22 mouse cellular contexts compared by ENCODE assay signal in genomic region chr11:4087267-4087666, GRCm38 (mm10). TPM values are rescaled to one million over a fixed set of nuclear protein-coding genes. Genes with fewer than 3 reads are reported as not detected.
DNase-seq lines count a peak whose midpoint lies in the region; ATAC-seq and TF ChIP-seq lines count a peak whose summit lies in the region.
"Had no signal": no experiment of that assay in that cellular context is flagged by ENCODE, and none has a peak within 500 bp of the region (broad histone marks: within the 10 kb centered on the region; RNA-seq: fewer than 3 reads in every experiment).

No protein-coding gene starts in this region.

- ATAC-seq in hindbrain, postnatal 0 days = peak; percentile 55; the same call in 1 of the 2 replicates
- ATAC-seq in hindbrain, embryonic 12.5 days (ENCODE audit: low FRiP score) = no peak
- no peak for ATAC-seq in neural tube, embryonic 13.5 days (ENCODE audit: low read depth)
- ATAC-seq: inflammation-experienced regulatory T-cells, adult 6 months had no signal

- H3K9me3 ChIP-seq in hindbrain, postnatal 0 days (ENCODE audit: low read length) = no peaks in the 10 kb centered on the region
- no peaks in the 10 kb centered on the region for H3K9me3 ChIP-seq in hindbrain, embryonic 12.5 days (replicated peaks)
- 0 out of 2 replicates have a peak, but pooled peaks cover 6% of the 10 kb centered on the region for H3K9me3 ChIP-seq in neural tube, embryonic 13.5 days
- H3K9me3 ChIP-seq: forebrain, embryonic 12.5 days had no signal

- 25% methylated on average over 2 of the region's 2 CpGs for WGBS in hindbrain, postnatal 0 days
- WGBS in hindbrain, embryonic 12.5 days = 73% methylated on average over 2 of the region's 2 CpGs
- 41% methylated on average over 2 of the region's 2 CpGs for WGBS in neural tube, embryonic 13.5 days
- WGBS in olfactory bulb, adult 2 months = 15% methylated on average over 2 of the region's 2 CpGs

- H3K4me2 ChIP-seq in hindbrain, postnatal 0 days (ENCODE audit: low read depth, low read length) = no peak overlapping the region
- no peak overlapping the region for H3K4me2 ChIP-seq in hindbrain, embryonic 12.5 days (replicated peaks)
- H3K4me2 ChIP-seq in neural tube, embryonic 13.5 days = no peak overlapping the region
- H3K4me2 ChIP-seq: forebrain, embryonic 12.5 days; heart, embryonic 12.5 days had no signal

- no peak overlapping the region for H3K4me3 ChIP-seq in hindbrain, postnatal 0 days (ENCODE audit: low read length)
- H3K4me3 ChIP-seq in hindbrain, embryonic 12.5 days = no peak overlapping the region
- no peak overlapping the region for H3K4me3 ChIP-seq in neural tube, embryonic 13.5 days
- H3K4me3 ChIP-seq in cortical plate, adult 2 months (ENCODE audit: insufficient read depth, low read length) = no peak overlapping the region
- H3K4me3 ChIP-seq in olfactory bulb, adult 2 months (ENCODE audit: insufficient read depth, low read depth, low read length) = no peak overlapping the region
- H3K4me3 ChIP-seq: forebrain, embryonic 12.5 days; heart, embryonic 12.5 days had no signal

- H3K9ac ChIP-seq in hindbrain, postnatal 0 days (replicated peaks; ENCODE audit: low read length) = no peak overlapping the region
- H3K9ac ChIP-seq in hindbrain, embryonic 12.5 days = no peak overlapping the region
- H3K9ac ChIP-seq in neural tube, embryonic 13.5 days = no peak overlapping the region
- H3K9ac ChIP-seq: forebrain, embryonic 12.5 days; heart, embryonic 12.5 days had no signal

- no peaks in the 10 kb centered on the region for H3K4me1 ChIP-seq in hindbrain, postnatal 0 days (ENCODE audit: insufficient read depth, low read length)
- no peaks in the 10 kb centered on the region for H3K4me1 ChIP-seq in hindbrain, embryonic 12.5 days
- peaks cover 10% of the 10 kb centered on the region; the same call in 1 of the 2 replicates for H3K4me1 ChIP-seq in neural tube, embryonic 13.5 days (replicated peaks)
- H3K4me1 ChIP-seq in cortical plate, adult 2 months (ENCODE audit: control insufficient read depth, insufficient read depth, low read length) = peaks cover 4% of the 10 kb centered on the region; the same call in 1 of the 2 replicates
- H3K4me1 ChIP-seq in olfactory bulb, adult 2 months (ENCODE audit: control insufficient read depth, insufficient read depth, low read length) = peaks cover 16% of the 10 kb centered on the region
- H3K4me1 ChIP-seq: heart, embryonic 12.5 days had no signal

- no peak for TF ChIP-seq POLR2A in cortical plate, adult 2 months (IDR thresholded peaks at IDR 0.05; ENCODE audit: extremely low read depth, insufficient read depth, low read length)
- no peak for TF ChIP-seq POLR2A in olfactory bulb, adult 2 months (IDR thresholded peaks at IDR 0.05; ENCODE audit: insufficient read depth, low read depth, low read length)

- H3K27me3 ChIP-seq in hindbrain, postnatal 0 days (ENCODE audit: insufficient read depth, low read length) = no peaks in the 10 kb centered on the region
- H3K27me3 ChIP-seq in hindbrain, embryonic 12.5 days = no peaks in the 10 kb centered on the region
- no peaks in the 10 kb centered on the region for H3K27me3 ChIP-seq in neural tube, embryonic 13.5 days
- H3K27me3 ChIP-seq: forebrain, embryonic 12.5 days; heart, embryonic 12.5 days had no signal

- H3K36me3 ChIP-seq in hindbrain, postnatal 0 days (ENCODE audit: insufficient read depth, low read length) = peaks cover 9% of the 10 kb centered on the region; the same call in 1 of the 2 replicates
- H3K36me3 ChIP-seq in hindbrain, embryonic 12.5 days = no peaks in the 10 kb centered on the region
- peaks cover 12% of the 10 kb centered on the region; the same call in 1 of the 2 replicates for H3K36me3 ChIP-seq in neural tube, embryonic 13.5 days

- TF ChIP-seq CTCF in hindbrain, postnatal 0 days (IDR thresholded peaks at IDR 0.05; ENCODE audit: low read depth) = no peak
- no peak for TF ChIP-seq CTCF in cortical plate, adult 2 months (IDR thresholded peaks at IDR 0.05; ENCODE audit: extremely low read depth, insufficient read depth, low read length)
- no peak for TF ChIP-seq CTCF in olfactory bulb, adult 2 months (IDR thresholded peaks at IDR 0.05; ENCODE audit: insufficient read depth, low read depth, low read length)

- DNase-seq in hindbrain, postnatal 0 days (ENCODE audit: low spot score) = peak; percentile 48
- DNase-seq in neural tube, embryonic 10.5 days (ENCODE audit: extremely low spot score, low spot score) = no peak
- DNase-seq in spleen, adult 18-20 months = no peak
- DNase-seq: adrenal gland, postnatal 25 days; B cell, adult 2 months; cerebellum, adult 9-10 months; kidney, adult 9 months; kidney, postnatal 36 days; lung, adult 18-20 months; thymus, adult 18-20 months had no signal

- no peak overlapping the region for H3K27ac ChIP-seq in hindbrain, postnatal 0 days
- no peak overlapping the region for H3K27ac ChIP-seq in hindbrain, embryonic 12.5 days
- H3K27ac ChIP-seq in neural tube, embryonic 13.5 days (replicated peaks) = peak overlapping the region; percentile 52
- H3K27ac ChIP-seq in cortical plate, adult 2 months (ENCODE audit: insufficient read depth, low read length) = peak overlapping the region; percentile 48; the same call in 1 of the 2 replicates
- H3K27ac ChIP-seq in olfactory bulb, adult 2 months (ENCODE audit: insufficient read depth, low read depth, low read length) = peak overlapping the region; percentile 98
- H3K27ac ChIP-seq: forebrain, embryonic 12.5 days had no signal

RNA-seq across cellular contexts. Expression of gene Mtfp1, which starts 8.0 kb away (rescaled TPM):
- 14.8 and 20.4 TPM in 2 replicates for total RNA-seq in hindbrain, postnatal 0 days (2014; rRNA removed)
- 17.7 TPM in 2 replicates for polyA plus RNA-seq in hindbrain, postnatal 0 days (2015; fragmentation: Nextera tagmentation; extraction: Ambion mirVana)
- polyA plus RNA-seq in hindbrain, embryonic 12.5 days (2016; fragmentation: Nextera tagmentation; extraction: Ambion mirVana) = 5.4 and 5.6 TPM in 2 replicates
- 5.4 and 6.0 TPM in 2 replicates for polyA plus RNA-seq in neural tube, embryonic 13.5 days (2015; fragmentation: Nextera tagmentation; extraction: Ambion mirVana)
- polyA plus RNA-seq in cortical plate, adult 2 months (2012; rRNA removed) = 82.5 and 92.9 TPM in 2 replicates
- polyA plus RNA-seq in olfactory bulb, adult 2 months (2012; ENCODE audit: insufficient read depth, insufficient read length, low replicate concordance, missing spikeins) = not detected in 2 replicates

RNA-seq across cellular contexts. Expression of gene Sec14l3, which starts 22.6 kb away (rescaled TPM):
- 0.36 and 1.6 TPM in 2 replicates for total RNA-seq in hindbrain, postnatal 0 days (2014; rRNA removed)
- 1.7 and 1.8 TPM in 2 replicates for polyA plus RNA-seq in hindbrain, postnatal 0 days (2015; fragmentation: Nextera tagmentation; extraction: Ambion mirVana)
- polyA plus RNA-seq in hindbrain, embryonic 12.5 days (2016; fragmentation: Nextera tagmentation; extraction: Ambion mirVana) = not detected in 2 replicates
- polyA plus RNA-seq in neural tube, embryonic 13.5 days (2015; fragmentation: Nextera tagmentation; extraction: Ambion mirVana) = 0.25 TPM in 1 of 2 replicates, not detected in the other
- 0.44 and 0.52 TPM in 2 replicates for polyA plus RNA-seq in cortical plate, adult 2 months (2012; rRNA removed)
- not detected in 2 replicates for polyA plus RNA-seq in olfactory bulb, adult 2 months (2012; ENCODE audit: insufficient read depth, insufficient read length, low replicate concordance, missing spikeins)
- total RNA-seq: adrenal gland, postnatal 25 days; granulocyte monocyte progenitor cell, adult 5-6 weeks; heart, postnatal 25 days; liver, adult 2 months; megakaryocyte-erythroid progenitor cell, adult 5-6 weeks had no signal
- polyA plus RNA-seq: heart, embryonic 12.5 days; inflammation-experienced regulatory T-cells, adult 6 months; liver, adult 2 months; small intestine, adult 2 months had no signal

RNA-seq across cellular contexts. Expression of gene Sec14l2, which starts 35.9 kb away (rescaled TPM):
- 13.4 and 13.9 TPM in 2 replicates for total RNA-seq in hindbrain, postnatal 0 days (2014; rRNA removed)
- polyA plus RNA-seq in hindbrain, postnatal 0 days (2015; fragmentation: Nextera tagmentation; extraction: Ambion mirVana) = 8.1 and 9.5 TPM in 2 replicates
- polyA plus RNA-seq in hindbrain, embryonic 12.5 days (2016; fragmentation: Nextera tagmentation; extraction: Ambion mirVana) = 1.8 and 3.1 TPM in 2 replicates
- 3.8 and 4.1 TPM in 2 replicates for polyA plus RNA-seq in neural tube, embryonic 13.5 days (2015; fragmentation: Nextera tagmentation; extraction: Ambion mirVana)
- polyA plus RNA-seq in cortical plate, adult 2 months (2012; rRNA removed) = 40.1 and 42.9 TPM in 2 replicates
- not detected in 2 replicates for polyA plus RNA-seq in olfactory bulb, adult 2 months (2012; ENCODE audit: insufficient read depth, insufficient read length, low replicate concordance, missing spikeins)
- total RNA-seq: granulocyte monocyte progenitor cell, adult 5-6 weeks had no signal

RNA-seq across cellular contexts. Expression of gene Rnf215, which starts 47.7 kb away (rescaled TPM):
- total RNA-seq in hindbrain, postnatal 0 days (2014; rRNA removed) = 84.3 and 90.4 TPM in 2 replicates
- 49.7 and 51.0 TPM in 2 replicates for polyA plus RNA-seq in hindbrain, postnatal 0 days (2015; fragmentation: Nextera tagmentation; extraction: Ambion mirVana)
- 42.7 and 44.5 TPM in 2 replicates for polyA plus RNA-seq in hindbrain, embryonic 12.5 days (2016; fragmentation: Nextera tagmentation; extraction: Ambion mirVana)
- 40.5 and 43.7 TPM in 2 replicates for polyA plus RNA-seq in neural tube, embryonic 13.5 days (2015; fragmentation: Nextera tagmentation; extraction: Ambion mirVana)
- polyA plus RNA-seq in cortical plate, adult 2 months (2012; rRNA removed) = 34.9 and 36.5 TPM in 2 replicates
- not detected in 2 replicates for polyA plus RNA-seq in olfactory bulb, adult 2 months (2012; ENCODE audit: insufficient read depth, insufficient read length, low replicate concordance, missing spikeins)

RNA-seq across cellular contexts. Expression of gene Sec14l4, which starts 56.0 kb away (rescaled TPM):
- total RNA-seq in hindbrain, postnatal 0 days (2014; rRNA removed) = not detected in 2 replicates
- not detected in 2 replicates for polyA plus RNA-seq in hindbrain, postnatal 0 days (2015; fragmentation: Nextera tagmentation; extraction: Ambion mirVana)
- not detected in 2 replicates for polyA plus RNA-seq in hindbrain, embryonic 12.5 days (2016; fragmentation: Nextera tagmentation; extraction: Ambion mirVana)
- not detected in 2 replicates for polyA plus RNA-seq in neural tube, embryonic 13.5 days (2015; fragmentation: Nextera tagmentation; extraction: Ambion mirVana)
- polyA plus RNA-seq in cortical plate, adult 2 months (2012; rRNA removed) = 0.17 and 0.26 TPM in 2 replicates
- polyA plus RNA-seq in olfactory bulb, adult 2 months (2012; ENCODE audit: insufficient read depth, insufficient read length, low replicate concordance, missing spikeins) = not detected in 2 replicates
- total RNA-seq: granulocyte monocyte progenitor cell, adult 5-6 weeks; megakaryocyte-erythroid progenitor cell, adult 5-6 weeks had no signal
- polyA plus RNA-seq: forebrain, embryonic 12.5 days; heart, embryonic 12.5 days; inflammation-experienced regulatory T-cells, adult 6 months had no signal

Comparison
In these comparisons a context has a peak if more than half of its experiments do, and no peak if none do; other contexts are left out.
1. H3K27ac ChIP-seq: peak in neural tube, embryonic 13.5 days (single experiment), cortical plate, adult 2 months (single experiment) and olfactory bulb, adult 2 months (single experiment); none in hindbrain, postnatal 0 days (single experiment) and hindbrain, embryonic 12.5 days (single experiment).